Mouse (Mus musculus) right cerebral cortex, adult 18-20 months (tissue): ENCODE measurements at regions not wholly inside any gene's neighbourhood (a gene's known extent, or its start where the extent isn't known, plus 50 kb on each side); places are given as distances from the start of the nearest gene placed in this dataset.
"Not testable (repeated sequence)": the region's sequence is repeated elsewhere in the genome, so short reads cannot be mapped to it uniquely, and the experiment has no call there.

Source experiments
- DNase-seq: peaks from one replicate; pipeline ENCODE4 v3.0.0; 2022; ENCODE audit warnings: mixed read lengths

- DNase-seq, result no peak
These were observed 177.1 kb downstream of the Nucb2 start for GRCm38 (mm10) chr7:116681268-116681667.

- DNase-seq, result no peak
These were observed 196.2 kb downstream of the Nucb2 start for GRCm38 (mm10) chr7:116700409-116700808.

GRCm38 (mm10) chr7:116701466-116702342, 197.5 kb downstream of the Nucb2 start:
- peak; percentile 75 for DNase-seq

GRCm38 (mm10) chr7:116702596-116702995, 198.4 kb downstream of the Nucb2 start:
- DNase-seq, result no peak

GRCm38 (mm10) chr7:116711541-116711940, 207.4 kb downstream of the Nucb2 start:
- DNase-seq, result no peak

GRCm38 (mm10) chr7:116713200-116713599, 209.0 kb downstream of the Nucb2 start:
- DNase-seq, result no peak

GRCm38 (mm10) chr7:116715234-116716046, 211.3 kb downstream of the Nucb2 start:
- DNase-seq, result no peak

GRCm38 (mm10) chr7:116728379-116728778, 224.2 kb downstream of the Nucb2 start:
- DNase-seq, result no peak

- no peak for DNase-seq
These were observed 225.6 kb downstream of the Nucb2 start for GRCm38 (mm10) chr7:116729795-116730194.

- DNase-seq, result no peak
These were observed 231.5 kb downstream of the Nucb2 start for GRCm38 (mm10) chr7:116735676-116736075.

GRCm38 (mm10) chr7:116736333-116736732, 232.2 kb downstream of the Nucb2 start:
- DNase-seq, result no peak

GRCm38 (mm10) chr7:116738009-116738408, 233.8 kb downstream of the Nucb2 start:
- DNase-seq, result no peak

GRCm38 (mm10) chr7:116754556-116754955, 250.4 kb downstream of the Nucb2 start:
- DNase-seq, result no peak

- not testable (repeated sequence) for DNase-seq
These were observed 288.0 kb downstream of the Nucb2 start for GRCm38 (mm10) chr7:116792181-116792580.

- no peak for DNase-seq
These were observed 304.3 kb downstream of the Nucb2 start for GRCm38 (mm10) chr7:116808475-116808874.

- DNase-seq, result peak; percentile 14
These were observed 312.3 kb downstream of the Nucb2 start for GRCm38 (mm10) chr7:116816494-116816893.

- no peak for DNase-seq
These were observed 313.8 kb downstream of the Nucb2 start for GRCm38 (mm10) chr7:116817991-116818390.

GRCm38 (mm10) chr7:116820613-116821012, 316.4 kb downstream of the Nucb2 start:
- no peak for DNase-seq

GRCm38 (mm10) chr7:116842894-116843293, 338.7 kb downstream of the Nucb2 start:
- DNase-seq, result no peak

GRCm38 (mm10) chr7:116847846-116848730, 343.9 kb downstream of the Nucb2 start:
- DNase-seq, result no peak

GRCm38 (mm10) chr7:116853351-116853750, 349.2 kb downstream of the Nucb2 start:
- peak; percentile 11 for DNase-seq

- peak; percentile 64 for DNase-seq
These were observed 353.0 kb downstream of the Nucb2 start for GRCm38 (mm10) chr7:116857141-116857540.

- peak; percentile 3 for DNase-seq
These were observed 353.6 kb downstream of the Nucb2 start for GRCm38 (mm10) chr7:116857744-116858143.
